Mouse (Mus musculus) brain, embryonic 14.5 days (tissue): Measurements from ENCODE around the gene Gm21970. TPM values are rescaled to one million over a fixed set of nuclear protein-coding genes. Genes with fewer than 3 reads are reported as not detected.

ENCODE experiments used
- DNase-seq: peaks from one replicate; pipeline ENCODE4 v3.0.0-alpha.2; 2011; ENCODE audit warnings: low read depth
- CTCF ChIP-seq: fragments of 200-500 bp; IDR thresholded peaks from 2 replicates; pipeline ENCODE4 v1.5.1; 2012; ENCODE audit warnings: inconsistent platforms, mild to moderate bottlenecking, moderate library complexity, borderline replicate concordance; ENCODE audit not compliant: insufficient read depth, insufficient read length; ENCODE audit errors: extremely low read depth
- POLR2A ChIP-seq: fragments of 200-500 bp; IDR thresholded peaks from 2 replicates; pipeline ENCODE4 v1.6.1; 2012; ENCODE audit warnings: mild to moderate bottlenecking, inconsistent platforms, borderline replicate concordance; ENCODE audit not compliant: poor library complexity, insufficient read depth, insufficient read length, severe bottlenecking; ENCODE audit errors: extremely low read depth
- polyA plus RNA-seq: library from polyadenylated mRNA; depleted of rRNA; stranded (reverse); fragments of >200 nt; gene quantifications from 2 replicates; pipeline ENCODE4 v1.2.3, GENCODE M21; 2012

Gm21970 gene
- polyA plus RNA-seq, 1 experiment = 0.11 TPM

GRCm38 (mm10) chr16:91373473-91374252 lies 17.9 kb upstream of the Gm21970 start:
- DNase-seq = no peak
- TF ChIP-seq CTCF = no peak
- TF ChIP-seq POLR2A = no peak

- no peak for DNase-seq
Observed at GRCm38 (mm10) chr16:91374253-91374634, 17.3 kb upstream of the Gm21970 start.

GRCm38 (mm10) chr16:91376701-91377100 lies 14.8 kb upstream of the Gm21970 start:
- TF ChIP-seq POLR2A = no peak
- no peak for TF ChIP-seq CTCF
- peak; percentile 65 for DNase-seq

More at GRCm38 (mm10) chr16:91374253-91374634, 17.3 kb upstream of the Gm21970 start:
- TF ChIP-seq CTCF (no peak), POLR2A (no peak)

- no peak for DNase-seq
- no peak for TF ChIP-seq CTCF
- no peak for TF ChIP-seq POLR2A
Observed at GRCm38 (mm10) chr16:91378431-91378986, 13.0 kb upstream of the Gm21970 start.

GRCm38 (mm10) chr16:91378991-91379390 lies 12.5 kb upstream of the Gm21970 start:
- DNase-seq = peak; percentile 63
- no peak for TF ChIP-seq CTCF
- no peak for TF ChIP-seq POLR2A

GRCm38 (mm10) chr16:91379412-91379811 lies 12.1 kb upstream of the Gm21970 start:
- peak; percentile 80 for DNase-seq

GRCm38 (mm10) chr16:91380151-91380550 lies 11.4 kb upstream of the Gm21970 start:
- TF ChIP-seq POLR2A (no peak), CTCF (no peak)
- DNase-seq = no peak

More at GRCm38 (mm10) chr16:91379412-91379811, 12.1 kb upstream of the Gm21970 start:
- TF ChIP-seq CTCF (no peak), POLR2A (no peak)

GRCm38 (mm10) chr16:91381606-91382005 lies 9.9 kb upstream of the Gm21970 start:
- TF ChIP-seq POLR2A = no peak
- no peak for TF ChIP-seq CTCF
- no peak for DNase-seq

GRCm38 (mm10) chr16:91382261-91382790 lies 9.2 kb upstream of the Gm21970 start:
- TF ChIP-seq POLR2A (no peak), CTCF (no peak)
- no peak for DNase-seq

GRCm38 (mm10) chr16:91384221-91384620 lies 7.3 kb upstream of the Gm21970 start:
- TF ChIP-seq CTCF (no peak), POLR2A (no peak)
- DNase-seq = no peak

- DNase-seq = no peak
Observed at GRCm38 (mm10) chr16:91385621-91386020, 5.9 kb upstream of the Gm21970 start.

More at GRCm38 (mm10) chr16:91385621-91386020, 5.9 kb upstream of the Gm21970 start:
- no peak for TF ChIP-seq CTCF
